Mouse (Mus musculus) erythroblast, embryonic 14.5 days (primary cell): ENCODE results near the gene Dcps.

Experiments used
- GATA1 ChIP-seq: IDR thresholded peaks from 2 replicates; pipeline ENCODE4 v1.6.1; 2012; ENCODE audit warnings: low read length, inconsistent platforms, mixed read lengths
- TAL1 ChIP-seq: IDR thresholded peaks from 3 replicates; pipeline ENCODE4 v1.6.1; 2012; ENCODE audit warnings: low read length, inconsistent platforms, mixed read lengths

DNA sequence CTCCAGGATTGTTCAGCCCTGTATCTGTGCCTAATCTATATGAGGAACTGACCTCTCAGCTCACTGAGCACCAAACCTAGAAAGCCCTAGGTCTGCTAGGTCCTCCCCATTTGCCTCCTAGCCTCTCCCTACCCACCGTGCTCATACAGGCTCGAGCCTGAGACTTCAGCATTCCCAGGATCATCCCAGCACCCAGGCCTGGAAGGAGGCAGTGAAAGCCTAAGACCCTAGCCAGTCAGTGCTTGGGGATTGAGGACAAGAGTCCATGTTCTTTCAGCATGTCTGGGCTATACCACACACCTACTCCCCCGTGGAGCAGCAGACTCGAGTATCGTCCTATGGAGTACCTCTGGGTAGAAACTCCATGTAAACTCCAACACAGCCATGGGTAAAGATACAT, 68.5 kb downstream of the Dcps start:
- TF ChIP-seq GATA1 (no peak), TAL1 (no peak)
